12 mouse cellular contexts compared by ENCODE assay signal in genomic region chr2:75998692-75999091, GRCm38 (mm10). TPM values are rescaled to one million over a fixed set of nuclear protein-coding genes. Genes with fewer than 3 reads are reported as not detected.
A peak's percentile ranks its signal among the peaks of the same experiment; 100 is the strongest.
DNase-seq lines count a peak whose midpoint lies in the region; ATAC-seq lines count a peak whose summit lies in the region.
"Had no signal": no experiment of that assay in that cellular context is flagged by ENCODE, and none has a peak within 500 bp of the region (broad histone marks: within the 10 kb centered on the region; RNA-seq: fewer than 3 reads in every experiment).

No protein-coding gene starts in this region.

- H3K4me3 ChIP-seq in lung, embryonic 16.5 days (ENCODE audit: low read length), result no peak overlapping the region
- no peak overlapping the region for H3K4me3 ChIP-seq in embryonic facial prominence, embryonic 14.5 days (ENCODE audit: low read depth, low read length)
- no peak overlapping the region for H3K4me3 ChIP-seq in liver, embryonic 11.5 days (ENCODE audit: low read depth, low read length)
- H3K4me3 ChIP-seq: heart, embryonic 15.5 days had no signal

- no peak overlapping the region for H3K27ac ChIP-seq in lung, embryonic 16.5 days (ENCODE audit: low read length)
- H3K27ac ChIP-seq in embryonic facial prominence, embryonic 14.5 days (replicated peaks; ENCODE audit: low read depth, low read length), result no peak overlapping the region
- no peak overlapping the region for H3K27ac ChIP-seq in liver, embryonic 11.5 days (ENCODE audit: low read depth, low read length)
- H3K27ac ChIP-seq: heart, embryonic 15.5 days had no signal

- ATAC-seq in lung, embryonic 16.5 days (ENCODE audit: low read depth), result peak; percentile 51; the same call in 1 of the 2 replicates
- no peak for ATAC-seq in embryonic facial prominence, embryonic 14.5 days (ENCODE audit: low read depth)
- ATAC-seq in monocyte, adult 5-6 weeks (replicated peaks; ENCODE audit: insufficient number of reproducible peaks, low FRiP score, low TSS enrichment, poor library complexity, severe bottlenecking), result no peak
- ATAC-seq in liver, embryonic 11.5 days (replicated peaks; ENCODE audit: low FRiP score), result no peak

- no peaks in the 10 kb centered on the region for H3K27me3 ChIP-seq in lung, embryonic 16.5 days (ENCODE audit: control insufficient read depth, insufficient read depth, low read depth, low read length)
- H3K27me3 ChIP-seq in embryonic facial prominence, embryonic 14.5 days (replicated peaks; ENCODE audit: control insufficient read depth, insufficient read depth, low read length), result no peaks in the 10 kb centered on the region
- H3K27me3 ChIP-seq in liver, embryonic 11.5 days (replicated peaks; ENCODE audit: control insufficient read depth, insufficient read depth, low read length), result no peaks in the 10 kb centered on the region
- H3K27me3 ChIP-seq: heart, embryonic 15.5 days had no signal

- no peak for DNase-seq in lung, adult 18-20 months
- peak; percentile 61 for DNase-seq in cerebellum, adult 9-10 months
- peak; percentile 22 for DNase-seq in embryonic facial prominence, embryonic 14.5 days (ENCODE audit: low spot score)
- peak; percentile 74 for DNase-seq in layer of hippocampus, adult 9-11 months
- no peak for DNase-seq in MN1 (ENCODE audit: low spot score)
- DNase-seq in liver, embryonic 11.5 days (ENCODE audit: low spot score), result no peak
- DNase-seq: right cerebral cortex, adult 18-20 months had no signal

- no peaks in the 10 kb centered on the region for H3K36me3 ChIP-seq in lung, embryonic 16.5 days (ENCODE audit: control insufficient read depth, insufficient read depth, low read length)
- no peaks in the 10 kb centered on the region for H3K36me3 ChIP-seq in embryonic facial prominence, embryonic 14.5 days (ENCODE audit: control insufficient read depth, insufficient read depth, low read length)
- no peaks in the 10 kb centered on the region for H3K36me3 ChIP-seq in liver, embryonic 11.5 days (ENCODE audit: control insufficient read depth, insufficient read depth, low read length)
- H3K36me3 ChIP-seq: G1E; heart, embryonic 15.5 days had no signal

- no peak overlapping the region for H3K9ac ChIP-seq in lung, embryonic 16.5 days (ENCODE audit: low read length)
- no peak overlapping the region; the same call in 1 of the 2 replicates for H3K9ac ChIP-seq in embryonic facial prominence, embryonic 14.5 days (ENCODE audit: low read depth, low read length)
- H3K9ac ChIP-seq in liver, embryonic 11.5 days (ENCODE audit: low read depth, low read length), result no peak overlapping the region
- H3K9ac ChIP-seq: heart, embryonic 15.5 days had no signal

- H3K4me1 ChIP-seq in lung, embryonic 16.5 days (replicated peaks; ENCODE audit: control insufficient read depth, insufficient read depth, low read length), result peaks cover 2% of the 10 kb centered on the region; the same call in 1 of the 2 replicates
- peaks cover 7% of the 10 kb centered on the region; the same call in 1 of the 2 replicates for H3K4me1 ChIP-seq in embryonic facial prominence, embryonic 14.5 days (ENCODE audit: control insufficient read depth, insufficient read depth, low read length)
- H3K4me1 ChIP-seq in liver, embryonic 11.5 days (replicated peaks; ENCODE audit: control insufficient read depth, insufficient read depth, low read length), result no peaks in the 10 kb centered on the region; the same call in 1 of the 2 replicates

- H3K4me2 ChIP-seq in lung, embryonic 16.5 days (ENCODE audit: low read depth, low read length), result no peak overlapping the region
- H3K4me2 ChIP-seq in embryonic facial prominence, embryonic 14.5 days (ENCODE audit: low read depth, low read length), result no peak overlapping the region
- no peak overlapping the region for H3K4me2 ChIP-seq in liver, embryonic 11.5 days
- H3K4me2 ChIP-seq: heart, embryonic 15.5 days had no signal

- H3K9me3 ChIP-seq in lung, embryonic 16.5 days (ENCODE audit: control insufficient read depth, low read length), result no peaks in the 10 kb centered on the region
- H3K9me3 ChIP-seq in embryonic facial prominence, embryonic 14.5 days (ENCODE audit: control insufficient read depth, low read length), result no peaks in the 10 kb centered on the region
- H3K9me3 ChIP-seq in liver, embryonic 11.5 days (ENCODE audit: control insufficient read depth, low read length), result no peaks in the 10 kb centered on the region
- H3K9me3 ChIP-seq: G1E; heart, embryonic 15.5 days had no signal

- WGBS in lung, embryonic 16.5 days, result 18% methylated on average over 8 of the region's 8 CpGs
- 13% methylated on average over 8 of the region's 8 CpGs for WGBS in embryonic facial prominence, embryonic 14.5 days
- WGBS in liver, embryonic 11.5 days, result 48% methylated on average over 8 of the region's 8 CpGs

RNA-seq across cellular contexts. Expression of gene Ttc30a1, which starts 16.9 kb away (rescaled TPM):
- 8.9 and 10.1 TPM in 2 replicates for polyA plus RNA-seq in lung, embryonic 16.5 days (2015; fragmentation: Nextera tagmentation; extraction: Ambion mirVana)
- 7.4 and 7.8 TPM in 2 replicates for polyA plus RNA-seq in embryonic facial prominence, embryonic 14.5 days (2014; fragmentation: Nextera tagmentation; extraction: Ambion mirVana)
- 0.19 to 2.2 TPM (median 1.6 TPM) in 3 replicates for total RNA-seq in monocyte, adult 5-6 weeks (2017)
- polyA plus RNA-seq in liver, embryonic 11.5 days (2014; fragmentation: Nextera tagmentation; extraction: Ambion mirVana), result 4.8 and 5.4 TPM in 2 replicates
- total RNA-seq: G1E had no signal
- polyA plus RNA-seq: G1E had no signal

RNA-seq across cellular contexts. Expression of gene Ttc30a2, which starts 20.7 kb away (rescaled TPM):
- polyA plus RNA-seq in lung, embryonic 16.5 days (2015; fragmentation: Nextera tagmentation; extraction: Ambion mirVana), result 0.34 and 0.54 TPM in 2 replicates
- polyA plus RNA-seq in embryonic facial prominence, embryonic 14.5 days (2014; fragmentation: Nextera tagmentation; extraction: Ambion mirVana), result 0.43 and 0.56 TPM in 2 replicates
- 0.29 to 0.64 TPM in 2 of 3 replicates, not detected in the other for total RNA-seq in monocyte, adult 5-6 weeks (2017)
- polyA plus RNA-seq in liver, embryonic 11.5 days (2014; fragmentation: Nextera tagmentation; extraction: Ambion mirVana), result 0.34 and 0.36 TPM in 2 replicates
- total RNA-seq: megakaryocyte, adult 5-6 weeks had no signal
- polyA plus RNA-seq: G1E had no signal

Comparison
In these comparisons a context has a peak if more than half of its experiments do, and no peak if none do; other contexts are left out.
1. DNase-seq: peak in cerebellum, adult 9-10 months (single experiment), embryonic facial prominence, embryonic 14.5 days (single experiment) and layer of hippocampus, adult 9-11 months (single experiment); none in lung, adult 18-20 months (0 of 2), MN1 (single experiment) and liver, embryonic 11.5 days (single experiment).